ENCODE assay signal across 8 mouse cellular contexts in the genomic region with DNA sequence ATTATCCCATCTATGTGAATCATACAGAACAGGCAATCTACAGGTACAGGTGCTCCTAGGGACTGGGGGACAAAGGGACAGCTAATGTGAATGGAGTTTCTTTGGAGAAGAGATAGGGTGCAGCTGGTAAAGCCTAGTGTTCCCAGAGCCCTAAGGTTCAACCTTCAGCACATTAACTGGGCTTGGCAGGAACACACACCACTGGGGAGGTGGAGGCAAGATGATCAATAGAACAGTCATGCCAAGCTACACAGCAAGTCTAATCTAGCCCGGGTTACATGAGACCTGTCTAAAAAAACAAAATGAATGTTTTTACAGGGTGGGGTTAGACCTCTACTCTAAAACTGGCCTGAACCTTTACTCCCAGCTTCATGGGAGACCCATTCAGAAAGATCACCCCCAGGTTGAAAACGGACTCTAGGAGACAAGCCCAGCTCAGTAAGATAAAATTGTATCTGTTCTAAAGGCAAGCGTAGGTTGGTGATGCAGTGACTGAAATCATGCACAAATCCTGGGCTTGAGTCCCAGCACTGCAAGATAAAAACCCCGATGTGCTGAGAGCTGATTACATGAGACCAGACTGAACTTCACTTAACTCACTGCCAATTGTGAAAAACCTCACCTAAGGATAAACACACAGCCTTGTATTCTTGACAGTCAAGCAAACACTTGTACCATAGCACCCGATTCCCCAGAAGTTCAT. TPM values are rescaled to one million over a fixed set of nuclear protein-coding genes. Genes with fewer than 3 reads are reported as not detected.
DNase-seq lines count a peak whose midpoint lies in the region; ATAC-seq and TF ChIP-seq lines count a peak whose summit lies in the region.

No protein-coding gene starts in this region.

- TF ChIP-seq POLR2A in MEL (IDR thresholded peaks at IDR 0.05; ENCODE audit: control insufficient read depth in 1 of 2, insufficient read depth in 1 of 2, low read depth in 1 of 2, low read length in 2 of 2, poor library complexity in 1 of 2), result no peak
- TF ChIP-seq POLR2A in thymus, adult 2 months (IDR thresholded peaks at IDR 0.05; ENCODE audit: control insufficient read depth, extremely low read depth, insufficient read depth, low read length, poor library complexity), result no peak

- peaks cover 42% of the 10 kb centered on the region for H3K79me2 ChIP-seq in MEL (ENCODE audit: control insufficient read depth, insufficient read depth, low read length, poor library complexity)
- peaks cover 60% of the 10 kb centered on the region for H3K79me2 ChIP-seq in macrophage (ENCODE audit: inconsistent target)

- H3K27ac ChIP-seq in heart, embryonic 14.5 days (replicated peaks in 1 of 2; ENCODE audit: control insufficient read depth in 1 of 2, insufficient read depth in 1 of 2, low read depth in 2 of 2, low read length in 2 of 2), result peak overlapping the region; percentile 26 to 41; a peak in 1 of 4 replicates
- 0 out of 2 replicates have a peak overlapping the region, but pooled peaks have one; percentile 9 for H3K27ac ChIP-seq in MEL (ENCODE audit: control insufficient read depth, low read depth, low read length)
- peak overlapping the region; percentile 29; the same call in 1 of the 2 replicates for H3K27ac ChIP-seq in forebrain, postnatal 0 days (ENCODE audit: low read depth, low read length)
- no peak overlapping the region for H3K27ac ChIP-seq in macrophage
- H3K27ac ChIP-seq in thymus, adult 2 months (ENCODE audit: control insufficient read depth, insufficient read depth, low read length), result no peak overlapping the region

- H3K27me3 ChIP-seq in heart, embryonic 14.5 days (ENCODE audit: control insufficient read depth, insufficient read depth, low read length), result no peaks in the 10 kb centered on the region
- no peaks in the 10 kb centered on the region for H3K27me3 ChIP-seq in MEL (ENCODE audit: control insufficient read depth in 1 of 2, insufficient read depth in 2 of 2, low read length in 2 of 2)
- no peaks in the 10 kb centered on the region for H3K27me3 ChIP-seq in forebrain, postnatal 0 days (ENCODE audit: insufficient read depth, low read length)
- no peaks in the 10 kb centered on the region for H3K27me3 ChIP-seq in thymus, adult 2 months (ENCODE audit: control insufficient read depth, insufficient read depth, low read length)

- 4% methylated on average over 5 of the region's 5 CpGs for WGBS in heart, embryonic 14.5 days
- 5% methylated on average over 5 of the region's 5 CpGs for WGBS in forebrain, postnatal 0 days
- WGBS in macrophage (ENCODE audit: missing documents), result 8% methylated on average over 4 of the region's 5 CpGs
- WGBS in thymus, adult 2 months, result 9% methylated on average over 5 of the region's 5 CpGs

- no peak for ATAC-seq in heart, embryonic 14.5 days (ENCODE audit: insufficient number of reproducible peaks, insufficient read depth, low FRiP score, low read depth)
- no peak for ATAC-seq in forebrain, postnatal 0 days
- no peak for ATAC-seq in activated CD4-positive, CD25-positive, alpha-beta regulatory T cell, adult 4 months

- TF ChIP-seq RAD21 in MEL (IDR thresholded peaks at IDR 0.05; ENCODE audit: low read depth, low read length), result no peak

- peak; percentile 7 to 66; a peak in 3 of 4 replicates for TF ChIP-seq EP300 in MEL (IDR thresholded peaks at IDR 0.05; ENCODE audit: low read depth in 1 of 2, low read length in 2 of 2)

- H3K4me1 ChIP-seq in heart, embryonic 14.5 days (ENCODE audit: control insufficient read depth in 2 of 2, insufficient read depth in 2 of 2, low read length in 2 of 2), result peaks cover 9 to 44% of the 10 kb centered on the region in 2 experiments
- H3K4me1 ChIP-seq in MEL (ENCODE audit: control insufficient read depth in 1 of 2, insufficient read depth in 2 of 2, low read length in 2 of 2), result peaks cover 13 to 40% of the 10 kb centered on the region in 2 experiments
- H3K4me1 ChIP-seq in forebrain, postnatal 0 days (ENCODE audit: insufficient read depth), result peaks cover 28% of the 10 kb centered on the region
- H3K4me1 ChIP-seq in thymus, adult 2 months (replicated peaks; ENCODE audit: control insufficient read depth, insufficient read depth, low read length), result peaks cover 15% of the 10 kb centered on the region

- H3K36me3 ChIP-seq in heart, embryonic 14.5 days (ENCODE audit: control insufficient read depth, insufficient read depth, low read length), result peaks cover 51% of the 10 kb centered on the region
- H3K36me3 ChIP-seq in MEL (ENCODE audit: control insufficient read depth in 1 of 2, insufficient read depth in 2 of 2, low read length in 2 of 2) (peaks cover 6 to 50% of the 10 kb centered on the region in 2 experiments), macrophage (ENCODE audit: inconsistent target) (peaks cover 21% of the 10 kb centered on the region; the same call in 1 of the 2 replicates)
- H3K36me3 ChIP-seq in forebrain, postnatal 0 days (ENCODE audit: insufficient read depth), result peaks cover 32% of the 10 kb centered on the region
- peaks cover 6% of the 10 kb centered on the region; the same call in 1 of the 2 replicates for H3K36me3 ChIP-seq in thymus, adult 2 months (ENCODE audit: control insufficient read depth, insufficient read depth, low read length)

- TF ChIP-seq CTCF in MEL (IDR thresholded peaks at IDR 0.05 in 2 of 3, conservative IDR thresholded peaks at IDR 0.05 in 1 of 3; ENCODE audit: control insufficient read depth in 1 of 3, insufficient read depth in 1 of 3, low read depth in 2 of 3, low read length in 3 of 3, poor library complexity in 1 of 3, severe bottlenecking in 1 of 3), result no peak
- no peak for TF ChIP-seq CTCF in forebrain, postnatal 0 days (IDR thresholded peaks at IDR 0.05; ENCODE audit: low read depth)
- TF ChIP-seq CTCF in thymus, adult 2 months (IDR thresholded peaks at IDR 0.05; ENCODE audit: borderline replicate concordance, control insufficient read depth, extremely low read depth, insufficient read depth, low read length, poor library complexity), result no peak

- H3K9ac ChIP-seq in heart, embryonic 14.5 days (ENCODE audit: low read length), result peak overlapping the region; percentile 90
- H3K9ac ChIP-seq in MEL (ENCODE audit: control insufficient read depth, low read depth, low read length, poor library complexity, severe bottlenecking), result peak overlapping the region; percentile 81
- H3K9ac ChIP-seq in forebrain, postnatal 0 days, result peak overlapping the region; percentile 96

- peak overlapping the region; percentile 86 for H3K4me2 ChIP-seq in heart, embryonic 14.5 days (ENCODE audit: low read length)
- H3K4me2 ChIP-seq in forebrain, postnatal 0 days (ENCODE audit: low read depth), result peak overlapping the region; percentile 82

- H3K4me3 ChIP-seq in heart, embryonic 14.5 days (ENCODE audit: control insufficient read depth in 1 of 2, insufficient read depth in 1 of 2, low read depth in 1 of 2, low read length in 2 of 2), result peak overlapping the region; percentile 41 to 83
- H3K4me3 ChIP-seq in MEL (ENCODE audit: control insufficient read depth in 1 of 2, insufficient read depth in 1 of 2, low read depth in 2 of 2, low read length in 2 of 2) (peak overlapping the region; percentile 51 to 55), macrophage (ENCODE audit: inconsistent target) (peak overlapping the region; percentile 72)
- H3K4me3 ChIP-seq in forebrain, postnatal 0 days (ENCODE audit: low read depth, low read length), result peak overlapping the region; percentile 90
- H3K4me3 ChIP-seq in thymus, adult 2 months (ENCODE audit: control insufficient read depth, insufficient read depth, low read length), result no peak overlapping the region

- H3K9me3 ChIP-seq in heart, embryonic 14.5 days (ENCODE audit: control insufficient read depth, low read length), result no peaks in the 10 kb centered on the region
- H3K9me3 ChIP-seq in MEL (replicated peaks; ENCODE audit: insufficient read depth, low read length), result no peaks in the 10 kb centered on the region
- H3K9me3 ChIP-seq in forebrain, postnatal 0 days (ENCODE audit: low read length), result no peaks in the 10 kb centered on the region

- no peak for DNase-seq in heart, postnatal 4 days
- peak; percentile 73 for DNase-seq in MEL (ENCODE audit: low read depth, low spot score)
- peak; percentile 36 for DNase-seq in forebrain, postnatal 0 days
- no peak for DNase-seq in thymus, postnatal 10 days (ENCODE audit: low spot score in 2 of 2)
- DNase-seq in thymus, adult 2 months, result no peak

TF ChIP-seq in MEL, 35 proteins besides CTCF, POLR2A, EP300 and RAD21 (continues in another document):
- peak; percentile 63 for TF ChIP-seq ETS1 (IDR thresholded peaks at IDR 0.05; ENCODE audit: low read depth, low read length)
- TF ChIP-seq TBP (IDR thresholded peaks at IDR 0.05; ENCODE audit: low read depth, low read length), result no peak
- peak; percentile 32 for TF ChIP-seq MAX (IDR thresholded peaks at IDR 0.05; ENCODE audit: low read length)
- peak; percentile 99 for TF ChIP-seq RCOR1 (IDR thresholded peaks at IDR 0.05; ENCODE audit: low read depth, low read length)
- TF ChIP-seq MAZ (IDR thresholded peaks at IDR 0.05; ENCODE audit: low read depth, low read length), result no peak
- no peak for TF ChIP-seq USF1 (IDR thresholded peaks at IDR 0.05; ENCODE audit: low read depth, low read length)
- peak; percentile 81 for TF ChIP-seq GATA1 (IDR thresholded peaks at IDR 0.05; ENCODE audit: low read depth, low read length)
- TF ChIP-seq CHD2 (IDR thresholded peaks at IDR 0.05; ENCODE audit: low read length), result no peak
- no peak for TF ChIP-seq MYB (IDR thresholded peaks at IDR 0.05; ENCODE audit: low read depth, low read length)
- no peak for TF ChIP-seq HCFC1 (IDR thresholded peaks at IDR 0.05; ENCODE audit: low read depth, low read length)
- no peak for TF ChIP-seq ZC3H11A (IDR thresholded peaks at IDR 0.05; ENCODE audit: low read depth, low read length)
- no peak for TF ChIP-seq ZMIZ1 (IDR thresholded peaks at IDR 0.05; ENCODE audit: low read depth, low read length)

RNA-seq across cellular contexts. Expression of a gene that starts 12.1 kb away (rescaled TPM):
- polyA plus RNA-seq in heart, embryonic 14.5 days (2014; fragmentation: Nextera tagmentation; extraction: Ambion mirVana), result 139 and 148 TPM in 2 replicates
- total RNA-seq in heart, postnatal 4 days (2021), result 100 to 1,000 TPM; 156 to 166 TPM
- total RNA-seq in MEL (2012; rRNA removed), result 60.5 and 61.2 TPM in 2 replicates
- polyA plus RNA-seq in MEL (2012; ENCODE audit: insufficient read depth in 1 of 2, insufficient read length in 2 of 2, low read depth in 1 of 2, low replicate concordance in 2 of 2, missing spikeins in 1 of 2) (100 to 1,000 TPM in 1 of 2 experiments, not detected in 1; 165 TPM), macrophage (2018) (76.4 to 148 TPM (median 91.1 TPM) in 3 replicates)
- total RNA-seq in forebrain, postnatal 0 days (2014; rRNA removed), result 123 and 160 TPM in 2 replicates
- 77.5 and 78.6 TPM in 2 replicates for polyA plus RNA-seq in forebrain, postnatal 0 days (2015; fragmentation: Nextera tagmentation; extraction: Ambion mirVana)
- 100 to 1,000 TPM in 10 of 26 experiments, 10 to 100 TPM in 16; 39.1 to 170 (median 89.4) TPM for total RNA-seq in macrophage (2018; cell fraction: chromatin; rRNA removed)
- 100 to 1,000 TPM in 1 of 26 experiments, 10 to 100 TPM in 25; 71.2 to 105 (median 86.6) TPM for total RNA-seq in macrophage (2018; cell fraction: cytosol; rRNA removed)
- total RNA-seq in macrophage (2018; cell fraction: nucleus; rRNA removed), result 100 to 1,000 TPM in 8 of 26 experiments, 10 to 100 TPM in 18; 42.3 to 134 (median 82.5) TPM
- 100 to 1,000 TPM in 1 of 2 experiments, 10 to 100 TPM in 1; 63.3 to 105 TPM for polyA plus RNA-seq in activated CD4-positive, CD25-positive, alpha-beta regulatory T cell, adult 4 months (2017; shearing (Covaris generic))
- 222 and 264 TPM in 2 replicates for polyA plus RNA-seq in thymus, adult 2 months (2012; rRNA removed)

Comparison
In these comparisons a context has a peak if more than half of its experiments do, and no peak if none do; other contexts are left out.
1. H3K27ac ChIP-seq: peak in heart, embryonic 14.5 days (2 of 2), MEL (single experiment) and forebrain, postnatal 0 days (single experiment); none in macrophage (single experiment) and thymus, adult 2 months (single experiment).
2. DNase-seq: peak in MEL (single experiment) and forebrain, postnatal 0 days (single experiment); none in heart, postnatal 4 days (single experiment), thymus, postnatal 10 days (0 of 2) and thymus, adult 2 months (single experiment).
3. Peak in every context shown above with its lines, with median percentiles within 50 percentile points of each other: H3K9ac ChIP-seq.